Mouse (Mus musculus) liver (tissue): ENCODE measurements at regions not wholly inside any gene's neighbourhood (a gene's known extent, or its start where the extent isn't known, plus 50 kb on each side); places are given as distances from the start of the nearest gene placed in this dataset.
A peak's percentile ranks its signal among the peaks of the same experiment; 100 is the strongest.

Experiments
- DNase-seq: peaks from one replicate; pipeline ENCODE4 v3.0.0-alpha.2; 2020; ENCODE audit warnings: mixed read lengths

DNA sequence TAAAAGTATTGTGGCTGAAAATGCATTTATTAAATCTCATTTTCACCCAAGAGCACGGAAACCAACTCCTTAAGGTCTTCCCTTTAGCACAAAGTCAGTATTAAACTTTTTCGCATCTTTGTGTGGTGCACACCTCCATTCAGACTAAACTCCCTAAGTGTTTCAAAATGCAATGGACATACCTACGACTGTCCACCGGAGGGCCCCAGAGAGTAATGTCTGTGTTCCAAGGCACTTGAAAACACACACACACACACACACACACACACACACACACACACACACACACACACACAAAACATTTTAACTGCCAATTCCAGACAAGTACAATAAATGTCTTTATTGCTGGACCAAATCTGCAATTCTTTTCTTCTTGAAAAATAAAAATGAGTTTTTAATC, 243.7 kb downstream of the Foxa2 start:
- peak; percentile 20 for DNase-seq

DNA sequence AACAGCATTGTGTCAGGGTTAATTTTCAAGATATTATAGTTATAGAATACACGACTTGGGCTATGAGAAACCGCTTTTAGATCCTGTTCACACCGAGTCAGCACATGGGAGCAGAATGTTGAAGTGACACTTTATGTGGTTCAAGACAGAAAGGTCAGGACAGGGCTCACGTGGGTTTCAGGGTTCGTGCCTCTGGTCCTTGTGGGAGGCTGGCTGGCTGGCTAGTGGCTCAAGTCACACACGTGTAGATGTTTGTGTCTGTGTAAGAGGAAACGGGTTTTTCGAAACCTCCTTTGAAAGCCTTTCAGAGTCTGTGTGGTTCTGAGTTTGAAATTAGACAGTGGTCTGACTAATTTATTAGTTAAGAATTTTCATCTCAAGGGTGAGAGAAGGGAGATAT, 255.3 kb downstream of the Foxa2 start:
- no peak for DNase-seq

DNA sequence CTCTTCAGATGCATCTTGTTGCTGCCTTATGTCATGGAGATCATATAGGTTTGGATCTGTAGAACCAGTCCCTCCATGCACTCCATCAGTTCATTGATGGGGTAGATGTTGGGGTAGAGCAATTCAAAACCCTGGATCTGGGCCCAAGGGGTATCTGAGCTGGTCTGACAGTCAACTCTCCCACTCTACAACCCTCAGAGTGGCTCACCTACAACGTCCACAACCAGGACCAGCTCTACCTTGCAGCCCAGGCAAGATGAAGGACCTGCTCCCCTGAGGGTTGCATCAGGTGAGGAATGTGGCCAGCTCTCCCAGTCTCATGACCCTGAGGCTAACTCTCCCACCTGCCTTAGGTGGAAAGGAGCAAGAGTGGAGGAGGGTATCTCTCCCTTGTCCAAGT, 256.9 kb downstream of the Foxa2 start:
- DNase-seq = no peak

DNA sequence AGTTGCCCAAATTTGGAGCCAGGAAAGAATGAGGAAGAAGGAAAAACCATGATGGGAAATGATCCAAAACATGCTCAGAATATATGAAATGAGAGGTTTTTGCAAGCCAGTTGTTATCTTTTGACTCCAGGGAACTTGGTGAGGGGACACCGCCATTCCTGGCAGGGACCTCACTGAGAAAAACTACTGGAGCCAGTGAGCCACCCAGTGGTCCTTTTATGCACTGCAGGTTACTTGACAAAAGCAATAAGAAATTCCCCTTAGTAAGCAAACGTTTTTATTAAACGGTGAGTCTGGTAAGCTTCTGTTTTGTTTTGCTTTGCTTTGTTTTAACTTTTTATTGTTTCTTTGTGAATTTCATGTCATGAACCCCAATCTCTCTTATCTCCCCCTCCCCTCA, 257.5 kb downstream of the Foxa2 start:
- DNase-seq = peak; percentile 40

DNA sequence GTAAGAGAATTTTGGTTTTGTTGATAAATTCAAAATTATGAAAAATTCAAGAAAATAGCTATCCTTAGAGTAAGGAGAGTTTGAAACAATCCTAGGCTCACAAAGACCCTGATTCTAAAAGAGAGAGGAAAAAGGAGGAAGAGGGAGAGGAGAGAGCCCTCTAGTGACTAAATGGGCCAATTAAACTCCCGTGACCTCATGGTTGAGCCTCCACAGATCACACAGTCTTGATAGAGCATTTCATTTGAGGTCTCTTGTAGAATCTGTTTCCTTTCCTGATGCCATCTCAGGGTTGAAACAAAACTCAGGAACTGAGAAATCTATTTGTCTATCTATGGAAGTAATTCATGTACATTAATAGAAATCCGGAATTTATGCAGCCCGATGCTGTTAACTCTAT, 258.8 kb downstream of the Foxa2 start:
- no peak for DNase-seq

DNA sequence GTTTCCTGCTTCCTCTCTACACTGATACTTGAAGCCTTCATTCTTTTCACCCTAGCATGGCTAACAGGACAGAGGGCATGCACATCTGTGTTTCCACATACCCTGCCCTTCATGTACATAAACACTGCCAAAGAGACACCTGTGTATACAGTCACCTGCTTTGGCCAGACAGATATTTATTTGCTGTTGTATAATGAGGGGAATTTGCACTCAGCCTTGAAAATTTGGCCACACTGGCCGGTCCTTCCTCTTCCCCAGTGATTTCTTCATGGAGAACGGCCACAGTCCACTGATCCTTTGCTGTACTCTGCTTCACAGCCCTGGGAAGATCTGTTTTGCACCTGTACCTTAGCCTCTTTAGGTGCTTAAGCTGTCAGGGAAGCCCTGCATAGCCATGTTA, 264.3 kb downstream of the Foxa2 start:
- DNase-seq = no peak

DNA sequence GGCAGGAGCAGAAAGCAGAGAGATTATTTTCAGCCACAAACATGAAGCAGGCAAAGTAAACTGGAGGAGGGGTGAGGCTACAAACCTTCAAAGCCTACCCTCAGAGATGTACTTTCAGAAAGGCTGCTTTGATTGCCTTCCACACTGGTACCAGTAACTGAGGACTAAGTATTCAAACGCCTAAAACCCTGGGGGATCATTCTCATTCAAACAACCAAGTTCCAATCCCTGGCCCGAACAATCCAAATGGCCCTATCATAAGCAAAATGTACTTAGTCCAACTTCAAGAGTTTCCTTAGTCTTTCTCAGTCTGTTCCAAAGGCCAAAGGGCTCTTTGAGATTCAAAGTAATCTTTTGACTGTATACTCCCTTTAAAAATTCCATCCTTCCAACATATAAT, 270.5 kb downstream of the Foxa2 start:
- DNase-seq = no peak

DNA sequence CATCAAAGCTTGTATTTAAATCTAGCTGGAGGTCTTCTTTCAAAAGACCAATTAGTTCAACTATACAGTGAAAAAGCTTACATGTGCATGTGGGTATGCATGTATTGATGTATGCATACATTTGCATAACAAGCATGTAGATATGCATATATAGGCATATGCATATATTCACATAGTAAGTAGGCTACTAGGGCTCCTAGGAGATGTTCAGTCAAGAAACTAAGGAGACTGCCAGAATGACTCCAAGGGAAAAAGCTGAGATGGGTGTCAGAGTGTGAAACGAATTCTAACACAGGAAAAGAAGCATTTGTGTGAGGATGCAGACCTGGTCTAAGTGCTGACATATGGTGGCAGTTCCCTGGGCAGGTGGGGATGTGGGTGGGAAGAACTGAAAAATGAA, 274.2 kb downstream of the Foxa2 start:
- DNase-seq = no peak

DNA sequence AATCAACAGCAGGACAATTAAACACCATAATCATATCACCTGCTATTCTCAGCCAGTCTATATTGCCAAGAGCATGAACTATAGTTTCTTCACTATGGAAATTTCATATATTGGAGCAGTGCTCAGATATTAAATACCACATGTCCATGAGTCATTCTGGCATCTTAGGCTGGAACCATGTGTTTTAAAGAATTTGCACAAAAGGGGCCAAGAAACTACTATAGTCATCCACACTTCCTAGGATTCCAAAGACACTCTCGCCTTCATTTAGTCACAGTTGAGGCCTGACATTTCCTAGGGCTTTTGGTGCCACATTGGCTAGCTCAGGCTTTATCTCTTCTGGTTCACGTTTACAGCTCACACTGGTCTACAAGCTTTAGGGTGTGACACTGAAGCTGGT, 293.7 kb downstream of the Foxa2 start:
- no peak for DNase-seq

DNA sequence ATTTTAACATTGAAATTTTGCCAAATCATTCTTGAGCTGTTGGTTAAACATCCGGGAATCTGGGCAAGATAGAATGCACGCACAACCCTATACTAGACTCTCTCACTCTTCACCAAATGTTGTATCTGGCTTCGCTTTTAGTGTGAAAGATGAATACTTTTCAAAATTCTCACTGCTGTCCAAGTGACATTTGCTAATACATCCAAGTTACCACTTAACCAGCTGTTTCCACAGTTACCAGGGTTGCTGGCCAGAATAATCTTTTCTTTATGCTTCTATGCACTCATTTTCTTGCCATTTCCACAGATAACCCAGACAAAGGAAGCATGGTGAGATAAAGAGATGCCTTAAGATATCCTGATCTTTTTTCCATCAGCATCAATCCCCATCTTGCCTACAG, 294.9 kb downstream of the Foxa2 start:
- no peak for DNase-seq

DNA sequence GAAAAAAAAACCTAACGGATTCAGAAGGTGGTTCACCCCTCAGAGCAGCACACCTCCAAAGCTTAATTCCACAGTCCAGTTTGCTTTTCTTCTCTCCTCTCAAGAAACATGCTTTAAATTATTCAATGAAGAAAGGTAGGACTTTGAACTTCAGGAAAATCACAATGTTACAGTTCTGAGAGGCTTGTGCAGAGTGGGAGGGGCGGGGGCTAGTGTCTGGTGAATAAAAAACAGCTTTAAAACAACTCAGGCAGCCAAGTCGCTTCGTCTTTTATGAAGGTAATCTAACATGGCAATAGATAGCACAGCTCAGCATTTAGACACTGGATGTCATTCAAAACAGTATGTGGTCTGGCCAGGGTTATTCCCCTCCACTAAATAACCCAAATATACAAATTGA, 298.8 kb downstream of the Foxa2 start:
- DNase-seq = no peak

DNA sequence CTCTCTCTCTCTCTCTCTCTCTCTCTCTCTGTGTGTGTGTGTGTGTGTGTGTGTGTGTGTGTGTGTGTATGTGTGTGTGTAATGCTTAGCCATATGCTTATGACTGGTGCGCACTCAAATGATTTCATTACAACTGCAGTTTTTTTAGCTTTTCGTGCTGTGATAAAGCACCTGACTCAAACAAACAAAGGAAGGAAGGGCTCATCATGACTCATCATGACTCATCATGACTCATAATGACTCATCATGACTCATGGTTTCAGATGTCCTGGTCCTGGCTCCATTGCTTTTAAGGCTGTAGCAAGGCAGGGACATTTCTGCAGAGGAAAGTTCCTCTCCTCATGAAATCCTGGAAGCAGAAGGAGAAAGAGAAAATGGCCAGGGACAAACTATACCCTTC, 302.9 kb downstream of the Foxa2 start:
- DNase-seq = no peak

DNA sequence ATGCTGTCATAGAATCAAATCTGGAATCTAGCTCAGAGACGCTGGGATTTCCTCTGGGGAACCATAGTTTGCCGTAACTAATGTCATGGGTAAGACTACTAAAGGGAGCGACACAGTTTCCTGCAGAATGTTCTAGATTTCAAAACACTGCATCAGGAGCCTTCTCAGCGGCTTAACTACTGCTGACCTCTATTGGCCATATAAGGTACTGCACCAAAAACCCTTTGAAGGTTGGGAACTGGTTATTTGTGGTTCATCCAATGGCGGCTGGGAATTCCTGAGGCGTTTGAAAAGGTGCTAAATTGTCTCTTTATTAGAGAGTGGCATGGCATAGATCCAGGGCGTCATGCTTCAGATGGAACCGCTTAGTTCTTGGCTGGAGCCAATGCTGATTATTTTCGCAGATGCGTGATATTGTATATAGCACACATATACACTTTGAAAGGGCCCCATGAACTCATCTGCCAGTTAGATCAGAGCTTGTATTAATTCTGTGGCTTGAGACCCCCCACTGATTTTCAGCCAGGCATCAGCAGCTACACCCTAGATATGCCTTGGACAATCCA, 308.4 kb downstream of the Foxa2 start:
- no peak for DNase-seq

DNA sequence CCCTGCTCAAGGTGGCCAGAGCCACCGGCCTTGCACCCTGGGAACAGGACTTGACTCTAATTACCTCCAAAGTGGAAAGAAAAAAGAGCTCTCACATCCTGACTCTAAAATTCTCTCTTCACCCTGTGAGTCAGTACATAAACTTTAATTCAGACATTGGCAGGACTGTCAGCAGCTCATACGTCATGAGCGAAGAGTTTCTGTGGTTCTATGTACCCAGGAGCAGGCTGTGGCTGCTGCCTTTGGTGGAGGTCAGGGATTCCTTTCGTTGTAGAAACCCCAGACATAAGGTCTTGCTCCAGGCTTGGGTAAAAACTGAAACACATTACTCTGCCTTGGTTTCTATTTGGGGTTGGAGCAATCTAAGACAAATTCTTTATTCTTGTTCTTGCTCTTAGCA, 319.4 kb downstream of the Foxa2 start:
- no peak for DNase-seq

DNA sequence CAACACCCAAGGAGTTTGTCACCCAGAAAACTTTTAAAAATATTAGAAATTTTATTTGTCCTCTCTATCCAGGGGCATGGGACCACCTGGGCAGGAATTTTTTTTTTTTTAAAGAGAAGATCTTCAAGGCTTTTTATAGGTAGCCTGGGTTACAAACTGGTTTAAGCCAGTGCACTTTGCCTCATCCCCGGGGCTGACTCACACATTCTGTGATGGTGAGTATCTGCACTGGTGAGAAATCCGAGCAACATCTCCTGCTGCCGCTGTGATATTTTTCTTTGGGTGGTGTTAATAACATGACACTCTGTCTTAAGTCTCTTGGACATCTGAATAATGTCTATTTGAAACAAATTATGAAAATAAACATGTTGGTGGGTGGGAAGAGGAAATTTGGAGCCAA, 327.8 kb downstream of the Foxa2 start:
- no peak for DNase-seq

DNA sequence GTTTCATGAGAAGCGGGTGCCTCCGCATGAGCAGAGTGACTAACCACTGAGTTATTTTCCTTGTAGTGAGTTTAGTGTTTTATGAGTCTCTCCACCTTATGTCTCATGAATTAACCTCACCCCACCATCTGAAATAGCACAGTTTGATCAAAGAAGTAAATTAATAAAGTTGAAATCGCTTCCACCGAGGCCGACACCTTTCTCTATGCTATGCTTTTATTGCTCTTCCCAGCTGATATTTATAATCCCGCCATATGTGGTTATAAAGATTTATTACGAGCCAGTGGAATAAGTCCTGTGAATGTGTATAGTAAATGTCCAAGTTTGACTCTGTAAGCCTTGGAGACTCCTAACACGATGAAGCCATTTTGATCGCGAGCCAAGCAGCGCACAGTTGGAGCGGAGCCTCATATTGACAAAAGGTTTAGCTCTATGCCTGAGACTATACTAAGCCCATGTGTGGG, 329.3 kb downstream of the Foxa2 start:
- DNase-seq = no peak

DNA sequence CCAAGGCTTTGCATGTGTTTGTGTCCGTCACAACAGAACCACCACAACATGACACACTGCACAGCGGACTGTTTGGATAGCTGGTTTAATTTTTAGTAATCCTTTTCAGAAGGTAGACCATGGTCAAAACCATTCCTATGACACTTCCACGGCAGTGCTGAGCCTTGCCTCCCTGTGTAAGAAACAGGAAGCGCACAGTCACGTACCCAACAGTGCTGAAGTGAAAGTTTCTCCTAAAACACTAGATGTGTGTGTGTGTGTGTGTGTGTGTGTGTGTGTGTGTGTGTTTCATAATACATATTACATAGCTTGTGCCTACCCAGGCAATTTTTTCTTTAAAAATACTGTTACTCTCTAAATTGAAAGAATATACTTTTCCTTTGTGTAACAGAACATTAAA, 331.0 kb downstream of the Foxa2 start:
- no peak for DNase-seq

DNA sequence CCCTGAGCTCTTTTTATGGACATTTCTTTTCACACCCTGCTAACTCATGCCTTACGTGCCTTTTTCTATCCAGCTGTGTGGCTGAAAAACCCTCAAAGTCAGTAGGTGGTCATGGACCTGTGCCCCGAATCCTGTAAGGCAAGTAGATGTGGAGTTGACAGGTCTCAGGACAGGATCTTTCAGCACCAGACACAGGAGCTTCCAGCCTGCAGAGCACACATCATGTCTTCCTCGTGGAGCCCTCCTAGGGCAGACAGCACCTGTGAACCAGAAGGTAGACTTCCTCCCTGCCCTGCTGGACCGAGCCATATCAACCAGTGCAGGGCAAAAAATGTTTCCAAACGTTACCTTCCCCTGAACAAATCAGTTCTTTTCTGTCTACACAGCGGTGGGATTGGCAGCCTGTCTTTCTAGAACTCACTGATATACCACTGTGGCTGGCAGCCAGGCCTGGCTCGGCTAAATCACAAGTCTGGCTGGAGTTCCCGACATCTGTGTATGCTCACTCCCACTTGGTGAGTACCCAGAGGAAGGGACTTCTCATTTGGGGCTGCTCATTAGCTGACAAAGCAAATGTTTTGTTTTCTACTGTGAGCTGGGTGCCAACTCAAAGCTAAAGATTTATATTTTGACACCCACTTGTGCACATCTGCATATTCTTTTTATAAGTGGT, 336.0 kb downstream of the Foxa2 start:
- no peak for DNase-seq

DNA sequence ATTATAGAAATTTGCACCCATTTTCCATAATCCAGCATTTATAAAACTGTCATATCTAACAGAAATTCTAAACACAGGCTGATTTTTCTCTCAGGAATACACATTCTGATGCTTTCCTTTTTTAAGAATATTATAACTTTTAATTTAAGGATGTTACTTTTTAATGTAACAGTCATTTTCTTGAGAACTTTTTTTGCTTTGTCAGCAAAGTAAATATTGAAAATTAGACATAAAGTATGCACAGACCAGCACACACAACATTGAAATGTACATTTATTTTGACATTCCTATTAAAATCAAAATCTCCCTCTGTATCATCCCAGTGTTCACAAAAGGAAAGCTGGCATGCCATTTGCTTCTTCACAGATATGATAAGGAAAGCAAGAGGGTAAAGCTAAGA, 337.0 kb downstream of the Foxa2 start:
- DNase-seq = no peak

DNA sequence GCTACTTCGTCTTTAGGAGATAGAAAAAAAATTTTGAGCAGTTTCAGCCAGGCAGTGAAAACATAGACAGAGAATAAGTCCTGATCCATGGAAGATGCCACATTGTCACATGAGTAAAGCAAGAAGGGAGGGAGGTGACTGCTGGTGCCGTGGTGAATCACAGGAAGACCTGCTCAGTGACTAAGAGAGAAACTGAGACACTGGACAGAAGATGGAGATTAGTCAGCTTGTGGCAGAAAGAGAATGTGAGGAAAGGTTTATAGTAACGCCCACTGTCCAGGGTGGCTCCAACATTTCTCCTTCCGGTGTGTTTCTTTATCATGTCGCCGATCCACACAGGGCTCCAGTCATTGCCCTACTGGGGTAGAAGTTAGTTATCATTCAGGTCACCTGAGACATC, 339.6 kb downstream of the Foxa2 start:
- DNase-seq = no peak

DNA sequence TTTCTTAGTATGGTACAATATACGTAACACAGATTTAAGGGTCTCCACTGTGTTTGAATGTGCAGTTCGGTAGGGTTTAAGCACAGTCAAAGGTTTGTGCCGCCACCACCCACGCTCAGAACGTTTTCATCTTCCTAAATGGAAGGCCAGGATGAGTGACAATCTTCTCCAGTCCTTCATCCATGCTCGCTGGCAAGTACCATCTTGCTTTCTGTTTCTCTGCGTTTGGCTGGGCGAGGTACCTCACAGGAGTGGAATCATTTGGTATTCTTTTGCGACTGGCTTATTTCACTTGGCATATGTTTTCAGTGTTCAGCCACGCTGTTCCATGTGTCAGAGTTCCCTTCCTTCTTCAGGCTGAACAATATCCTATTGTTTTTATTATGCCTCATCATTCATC, 342.3 kb downstream of the Pax1 start:
- no peak for DNase-seq

DNA sequence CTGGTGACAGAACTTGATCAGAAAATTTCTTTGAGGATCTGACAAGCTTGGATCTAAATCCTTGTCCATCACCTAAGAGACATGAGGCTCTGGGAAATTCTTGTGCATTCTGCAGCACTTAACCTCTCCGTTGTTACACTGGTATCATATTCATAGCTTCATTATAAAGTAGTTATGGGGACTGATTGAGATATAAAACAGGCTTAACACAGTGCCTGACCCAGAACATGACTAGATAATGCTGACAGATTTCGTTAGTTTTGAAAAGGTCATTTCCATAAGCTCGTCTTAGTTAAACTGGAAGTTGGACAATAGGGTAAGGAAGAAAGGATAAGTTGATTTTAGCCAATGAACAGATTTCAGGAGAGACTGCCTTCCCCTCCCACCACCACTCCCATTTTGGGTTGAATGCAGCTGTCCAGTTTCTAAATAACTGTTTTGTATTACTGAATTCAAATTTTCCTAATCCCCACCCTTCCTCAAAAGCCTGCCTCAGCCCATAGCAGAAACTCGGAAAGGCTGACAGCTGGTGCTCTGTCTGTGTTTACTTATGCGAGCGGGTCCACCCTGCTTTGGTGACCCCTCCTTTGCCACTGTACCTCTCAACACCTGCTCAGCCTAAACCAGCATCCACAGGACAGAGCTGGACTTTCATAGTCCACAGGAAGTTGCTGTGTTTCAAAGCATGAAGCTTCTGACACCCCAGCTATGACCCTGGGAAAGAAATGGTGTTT, 340.8 kb downstream of the Pax1 start:
- no peak for DNase-seq

DNA sequence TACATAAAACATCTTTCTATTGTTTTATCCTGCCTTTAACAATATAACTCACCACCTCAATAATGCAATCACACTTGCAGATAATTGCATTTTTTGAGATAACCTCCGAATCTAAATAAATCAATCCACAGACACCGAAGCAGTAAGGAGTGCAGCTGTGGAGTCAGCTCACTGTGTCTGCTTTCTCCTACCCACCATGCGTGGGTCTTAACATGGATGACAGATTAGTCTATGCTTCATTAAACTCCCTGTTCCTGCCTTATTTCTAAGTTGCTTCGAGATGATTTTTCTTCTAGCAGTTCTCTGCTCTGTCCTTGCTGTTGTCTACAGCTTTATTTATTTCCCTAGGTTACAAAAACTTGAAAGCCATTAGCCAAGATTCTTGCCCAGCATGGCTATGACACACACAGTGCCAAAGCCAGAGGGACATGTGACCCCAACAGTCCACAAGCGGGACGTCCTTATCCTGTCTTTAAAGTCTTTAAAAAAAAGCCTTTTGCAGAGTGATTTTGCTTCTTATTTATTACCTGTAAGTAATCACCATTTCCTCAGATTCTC, 337.9 kb downstream of the Pax1 start:
- DNase-seq = no peak

DNA sequence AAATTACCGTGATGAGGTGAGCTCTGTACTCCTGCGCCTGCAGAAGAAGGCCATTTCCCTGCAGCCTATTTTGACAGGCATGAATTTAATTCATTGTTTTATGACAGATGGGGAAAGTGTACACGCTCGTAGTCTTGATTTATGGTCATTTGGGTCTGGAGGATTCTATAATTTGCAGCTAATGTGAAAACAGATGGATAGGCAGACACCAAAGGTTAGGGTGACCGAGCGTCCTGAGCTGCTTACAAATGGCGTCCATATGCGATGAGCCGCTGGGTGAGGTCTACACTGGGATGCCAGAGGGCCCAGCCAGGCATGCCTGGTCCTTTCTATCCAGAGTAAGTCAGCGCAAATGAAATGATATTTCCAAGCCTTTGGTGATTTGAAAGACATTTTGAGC, 330.2 kb downstream of the Pax1 start:
- no peak for DNase-seq
